Mouse (Mus musculus) heart, embryonic 13.5 days (tissue): Measurements from ENCODE around the gene Rhobtb3. TPM values are rescaled to one million over a fixed set of nuclear protein-coding genes. Genes with fewer than 3 reads are reported as not detected.
"Not testable (repeated sequence)": the region's sequence is repeated elsewhere in the genome, so short reads cannot be mapped to it uniquely, and the experiment has no call there.

Experiments
- ATAC-seq: fragments of 200-750 bp; cut with Nextera tagmentation; 2 replicates; pipeline ENCODE4 v1.8.0; 2017; ENCODE audit warnings: moderate TSS enrichment; ENCODE audit not compliant: insufficient number of reproducible peaks, low FRiP score, low TSS enrichment; ENCODE audit errors: extremely low read depth
- H3K27ac ChIP-seq: fragments of 300-500 bp; sonication (generic); replicated peaks from 2 replicates; pipeline ENCODE4 v1.5.1; 2015; ENCODE audit warnings: moderate library complexity, mild to moderate bottlenecking, inconsistent platforms
- H3K27me3 ChIP-seq: fragments of 300-500 bp; sonication (generic); replicated peaks from 2 replicates; pipeline ENCODE4 v1.6.1; 2015; ENCODE audit warnings: mild to moderate bottlenecking, inconsistent platforms
- H3K36me3 ChIP-seq: fragments of 300-500 bp; sonication (generic); 2 replicates; pipeline ENCODE4 v1.6.1; 2015; ENCODE audit warnings: mild to moderate bottlenecking, inconsistent platforms
- H3K4me1 ChIP-seq: fragments of 300-500 bp; sonication (generic); 2 replicates; pipeline ENCODE4 v1.6.1; 2015; ENCODE audit warnings: inconsistent platforms
- H3K4me2 ChIP-seq: fragments of 300-500 bp; sonication (generic); 2 replicates; pipeline ENCODE4 v1.6.1; 2015; ENCODE audit warnings: inconsistent platforms, mild to moderate bottlenecking, moderate library complexity
- H3K4me3 ChIP-seq: fragments of 300-500 bp; sonication (generic); 2 replicates; pipeline ENCODE4 v1.5.1; 2015; ENCODE audit warnings: moderate library complexity, mild to moderate bottlenecking, inconsistent platforms
- H3K9ac ChIP-seq: fragments of 300-500 bp; sonication (generic); 2 replicates; pipeline ENCODE4 v1.6.1; 2015; ENCODE audit warnings: inconsistent platforms, mild to moderate bottlenecking, moderate library complexity
- H3K9me3 ChIP-seq: fragments of 300-500 bp; sonication (generic); 2 replicates; pipeline ENCODE4 v1.6.1; 2016; ENCODE audit warnings: inconsistent platforms
- WGBS: fragments of 180-500 bp; shearing (Covaris S2); methylation state at CpG from one replicate; pipeline ENCODE4 v1.1.7; 2015; ENCODE audit warnings: mixed read lengths; 5-methylcytosine and 5-hydroxymethylcytosine counted together
- polyA plus RNA-seq: library from polyadenylated mRNA; unstranded; fragments of >200 nt; fragmentation: Nextera tagmentation; extraction: Ambion mirVana; gene quantifications from 2 replicates; pipeline ENCODE4 v1.2.1, GENCODE M21; 2015

Gene Rhobtb3
- polyA plus RNA-seq, 1 experiment from 2014 or later = 21.6 TPM

- ATAC-seq = no peak
- Histone ChIP-seq H3K27ac (no peak overlapping the region), H3K27me3 (no peaks in the 10 kb centered on the region), H3K9me3 (no peaks in the 10 kb centered on the region), H3K4me3 (no peak overlapping the region), H3K9ac (no peak overlapping the region), H3K4me2 (no peak overlapping the region), H3K4me1 (0 out of 2 replicates have a peak, but pooled peaks cover 3% of the 10 kb centered on the region), H3K36me3 (no peaks in the 10 kb centered on the region)
- WGBS = 83% methylated on average over 1 of the region's 1 CpGs
Observed at GRCm38 (mm10) chr13:75825388-75825787, 118.3 kb downstream of the Rhobtb3 start.

- H3K4me3 ChIP-seq = no peak overlapping the region
- no peaks in the 10 kb centered on the region for H3K27me3 ChIP-seq
- no peak for ATAC-seq
- no peak overlapping the region for H3K4me2 ChIP-seq
- WGBS = 73% methylated on average over 5 of the region's 5 CpGs
- H3K9me3 ChIP-seq = no peaks in the 10 kb centered on the region
- H3K27ac ChIP-seq = no peak overlapping the region
- no peak overlapping the region for H3K9ac ChIP-seq
- H3K36me3 ChIP-seq = no peaks in the 10 kb centered on the region
- H3K4me1 ChIP-seq = 0 out of 2 replicates have a peak, but pooled peaks cover 3% of the 10 kb centered on the region
Observed at GRCm38 (mm10) chr13:75824611-75825319, 119.0 kb downstream of the Rhobtb3 start.

GRCm38 (mm10) chr13:75823201-75823600, 120.5 kb downstream of the Rhobtb3 start:
- no peak for ATAC-seq
- H3K36me3 ChIP-seq = no peaks in the 10 kb centered on the region
- H3K9me3 ChIP-seq = no peaks in the 10 kb centered on the region
- no peak overlapping the region for H3K4me3 ChIP-seq
- no peak overlapping the region for H3K27ac ChIP-seq
- H3K9ac ChIP-seq = no peak overlapping the region
- 0 out of 2 replicates have a peak, but pooled peaks cover 3% of the 10 kb centered on the region for H3K4me1 ChIP-seq
- WGBS = 77% methylated on average over 9 of the region's 9 CpGs
- no peak overlapping the region for H3K4me2 ChIP-seq
- H3K27me3 ChIP-seq = no peaks in the 10 kb centered on the region

GRCm38 (mm10) chr13:75822366-75822765, 121.4 kb downstream of the Rhobtb3 start:
- H3K9ac ChIP-seq, H3K9me3 ChIP-seq, ATAC-seq, H3K4me3 ChIP-seq, H3K27me3 ChIP-seq, H3K36me3 ChIP-seq, H3K4me2 ChIP-seq, H3K4me1 ChIP-seq, H3K27ac ChIP-seq: not testable (repeated sequence)
- WGBS = 72% methylated on average over 4 of the region's 4 CpGs

- Histone ChIP-seq H3K4me1 (no peaks in the 10 kb centered on the region), H3K4me3 (no peak overlapping the region), H3K9me3 (no peaks in the 10 kb centered on the region), H3K36me3 (no peaks in the 10 kb centered on the region), H3K4me2 (no peak overlapping the region), H3K27ac (no peak overlapping the region), H3K27me3 (no peaks in the 10 kb centered on the region), H3K9ac (no peak overlapping the region)
- ATAC-seq = no peak
Observed at GRCm38 (mm10) chr13:75819898-75820297, 123.8 kb downstream of the Rhobtb3 start.

Other genes with a start within 250 kb of the Rhobtb3 start
- gene Ell2, start 237.2 kb downstream of the Rhobtb3 start, polyA plus RNA-seq = 4.6 and 4.8 TPM in 2 replicates
- gene Glrx, start 104.1 kb downstream of the Rhobtb3 start, polyA plus RNA-seq = 99.2 and 104 TPM in 2 replicates
- 0.19 and 0.68 TPM in 2 replicates for gene Spata9, start 23.2 kb upstream of the Rhobtb3 start, polyA plus RNA-seq
- gene Rfesd, start 74.8 kb upstream of the Rhobtb3 start, polyA plus RNA-seq = 18.0 and 18.9 TPM in 2 replicates
- 0.43 TPM in 1 of 2 replicates, not detected in the other for gene Gpr150, start 113.1 kb upstream of the Rhobtb3 start, polyA plus RNA-seq
- gene Arsk, start 154.7 kb upstream of the Rhobtb3 start, polyA plus RNA-seq = 3.0 and 3.1 TPM in 2 replicates
- 5.7 and 7.1 TPM in 2 replicates for gene Ttc37, start 154.8 kb upstream of the Rhobtb3 start, polyA plus RNA-seq